Mouse (Mus musculus) liver, embryonic 14.5 days (tissue): ENCODE data around the gene Cdk12. TPM values are rescaled to one million over a fixed set of nuclear protein-coding genes. Genes with fewer than 3 reads are reported as not detected.

Experiments
- ATAC-seq: fragments of 200-750 bp; cut with Nextera tagmentation; 2 replicates; pipeline ENCODE4 v1.8.0; 2017; ENCODE audit warnings: moderate number of reproducible peaks, mild to moderate bottlenecking, moderate library complexity; ENCODE audit not compliant: insufficient read depth
- DNase-seq, 3 experiments: peaks; one replicate each; pipeline ENCODE4 v3.0.0-alpha.2; 2012 to 2013; ENCODE audit warnings: low read depth in 3 of 3, low spot score in 3 of 3
- H3K27ac ChIP-seq: fragments of 300-500 bp; sonication (generic); 2 replicates; pipeline ENCODE4 v1.5.1; 2014; ENCODE audit warnings: moderate library complexity, mild to moderate bottlenecking, control low read depth, inconsistent platforms
- H3K27me3 ChIP-seq: fragments of 300-500 bp; sonication (generic); 2 replicates; pipeline ENCODE4 v1.6.1; 2014; ENCODE audit warnings: mild to moderate bottlenecking, low read length, moderate library complexity; ENCODE audit not compliant: control insufficient read depth, insufficient read depth
- H3K36me3 ChIP-seq: fragments of 300-500 bp; sonication (generic); replicated peaks from 2 replicates; pipeline ENCODE4 v1.6.1; 2014; ENCODE audit warnings: low read depth; ENCODE audit not compliant: control insufficient read depth, insufficient read depth
- H3K4me1 ChIP-seq, 2 experiments: fragments of 200-500 bp in 1 of 2; fragments of 300-500 bp in 1 of 2; sonication (generic) in 1 of 2; replicated peaks; 2 replicates each; pipeline ENCODE4 v1.6.1; 2012 to 2014; ENCODE audit warnings: antibody characterized with exemption in 1 of 2, inconsistent platforms in 1 of 2, low read length in 1 of 2; ENCODE audit not compliant: control insufficient read depth in 2 of 2, insufficient read depth in 2 of 2
- H3K4me2 ChIP-seq: fragments of 300-500 bp; sonication (generic); 2 replicates; pipeline ENCODE4 v1.6.1; 2014; ENCODE audit warnings: low read depth, mild to moderate bottlenecking, control low read depth, moderate library complexity
- H3K4me3 ChIP-seq, 2 experiments: fragments of 200-500 bp in 1 of 2; fragments of 300-500 bp in 1 of 2; sonication (generic) in 1 of 2; 2 replicates each; pipeline ENCODE4 v1.5.1; 2012 to 2014; ENCODE audit warnings: low read depth in 2 of 2, low read length in 2 of 2, mild to moderate bottlenecking in 2 of 2, control low read depth in 1 of 2, inconsistent platforms in 1 of 2, moderate library complexity in 1 of 2; ENCODE audit not compliant: insufficient read depth in 1 of 2
- H3K9ac ChIP-seq: fragments of 300-500 bp; sonication (generic); replicated peaks from 2 replicates; pipeline ENCODE4 v1.6.1; 2014; ENCODE audit warnings: mild to moderate bottlenecking, control low read depth, moderate library complexity
- H3K9me3 ChIP-seq: fragments of 300-500 bp; sonication (generic); 2 replicates; pipeline ENCODE4 v1.6.1; 2016; ENCODE audit warnings: low read length, mixed read lengths; ENCODE audit not compliant: control insufficient read depth
- CTCF ChIP-seq: IDR thresholded peaks from 2 replicates; pipeline ENCODE4 v1.5.1; 2016; ENCODE audit warnings: antibody characterized with exemption, low read depth, control low read depth
- EP300 ChIP-seq: IDR thresholded peaks from 2 replicates; pipeline ENCODE4 v1.6.1; 2016; ENCODE audit warnings: antibody characterized with exemption, low read depth
- WGBS: fragments of 180-500 bp; shearing (Covaris S2); extraction: QIAGEN DNeasy Blood & Tissue Kit; methylation state at CpG from one replicate; pipeline ENCODE4 v1.1.7; 2014; ENCODE audit not compliant: insufficient replicate concordance; 5-methylcytosine and 5-hydroxymethylcytosine counted together
- polyA plus RNA-seq, 2 experiments: library from polyadenylated mRNA; depleted of rRNA in 1 of 2; stranded (reverse) in 1 of 2; unstranded in 1 of 2; fragments of >200 nt; fragmentation: Nextera tagmentation in 1 of 2; extraction: Ambion mirVana in 1 of 2; gene quantifications; 2 replicates each; pipeline versions ENCODE4 v1.2.1 to v1.2.3; 2012 to 2014

Cdk12 gene
- polyA plus RNA-seq, 2 experiments = 4.7 to 9.8 TPM

DNA sequence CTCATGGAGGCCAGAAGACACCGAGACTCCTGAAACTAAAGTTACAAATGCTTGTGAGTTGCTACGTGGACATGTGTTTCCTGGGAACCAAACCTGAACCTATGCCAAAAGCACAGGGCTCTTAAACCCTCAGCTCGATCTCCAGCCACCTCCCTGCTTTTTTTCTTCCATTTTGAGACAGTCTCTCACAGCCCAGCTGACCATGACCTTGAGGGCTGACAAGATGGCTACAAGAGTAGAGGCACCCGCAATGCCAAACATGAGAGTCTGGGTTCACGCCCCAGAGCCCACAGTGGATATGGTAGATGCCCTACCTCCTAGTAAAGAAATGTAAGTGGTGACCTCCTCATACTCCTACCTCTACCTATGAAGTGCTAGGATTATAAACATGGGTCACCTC is 12.0 kb upstream of the Cdk12 start:
- no peak overlapping the region for H3K4me3 ChIP-seq
- no peaks in the 10 kb centered on the region for H3K9me3 ChIP-seq
- H3K9ac ChIP-seq = no peak overlapping the region
- TF ChIP-seq EP300 (no peak), CTCF (no peak)
- WGBS = 78% methylated on average over 5 of the region's 5 CpGs
- no peak overlapping the region for H3K4me2 ChIP-seq
- H3K27ac ChIP-seq = no peak overlapping the region
- peaks cover 9 to 12% of the 10 kb centered on the region in 2 experiments for H3K4me1 ChIP-seq
- peaks cover 13% of the 10 kb centered on the region for H3K36me3 ChIP-seq
- DNase-seq (no peak), ATAC-seq (no peak)
- no peaks in the 10 kb centered on the region for H3K27me3 ChIP-seq

- Histone ChIP-seq H3K4me3 (peak within 1 kb of the TSS; percentile 74 to 89), H3K36me3 (peaks cover 7% of the 10 kb centered on the region), H3K27me3 (no peaks in the 10 kb centered on the region), H3K4me1 (peaks cover 9 to 12% of the 10 kb centered on the region in 2 experiments), H3K27ac (peak within 1 kb of the TSS; percentile 71), H3K9me3 (no peaks in the 10 kb centered on the region), H3K9ac (peak within 1 kb of the TSS; percentile 65), H3K4me2 (peak within 1 kb of the TSS; percentile 94)
- ATAC-seq (peak; percentile 98), DNase-seq (peak; percentile 97 to 98 (median 97))
- under 1% methylated on average over 53 of the region's 53 CpGs for WGBS
- peak; percentile 45 for TF ChIP-seq EP300
- TF ChIP-seq CTCF = no peak
Measured at GRCm38 (mm10) chr11:98192901-98193805, 9.7 kb upstream of the Cdk12 start, which contains the start of gene Med1. TSS of gene Med1 (minus strand) at chr11:98193293.

DNA sequence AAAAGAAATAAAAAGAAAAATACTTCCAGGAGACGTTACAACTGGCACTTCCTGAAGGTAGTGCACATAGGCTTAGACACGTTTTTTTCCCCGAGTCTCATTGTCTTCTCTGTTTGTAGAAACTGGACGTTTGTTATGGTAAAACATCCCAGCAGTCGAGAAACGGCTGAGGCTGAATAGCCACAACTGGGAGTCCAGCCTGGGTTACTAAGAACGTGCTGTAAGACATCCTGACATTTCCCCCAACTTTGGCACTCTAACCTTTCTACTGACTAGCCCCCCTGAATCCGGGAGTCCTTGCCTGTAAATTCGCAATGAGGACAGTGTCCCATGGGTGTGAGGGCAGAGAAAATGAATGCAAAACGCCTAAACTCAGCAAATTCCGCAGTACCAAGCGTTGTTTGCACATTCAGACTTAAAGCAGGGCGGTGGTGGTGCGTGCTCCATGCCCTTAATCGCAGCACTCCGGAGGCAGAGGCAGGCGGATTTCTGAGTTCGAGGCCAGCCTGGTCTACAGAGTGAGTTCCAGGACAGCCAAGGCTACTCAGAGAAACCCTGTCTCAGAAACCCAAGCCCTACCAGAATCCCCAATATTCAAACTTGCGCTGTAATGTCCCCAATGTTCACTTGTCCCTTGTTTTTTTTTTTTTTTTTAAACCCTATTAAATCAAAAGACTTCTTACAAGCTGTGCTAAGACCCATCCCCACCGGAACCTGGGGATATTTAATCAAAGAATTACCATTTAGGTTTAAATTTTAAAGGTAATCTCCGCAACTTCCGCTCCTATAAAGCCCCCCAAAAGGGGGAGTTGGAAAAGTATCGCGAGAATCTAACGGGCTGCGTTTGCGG is 843 bp upstream of the Cdk12 start:
- Histone ChIP-seq H3K9ac (peak overlapping the region; percentile 97), H3K9me3 (no peaks in the 10 kb centered on the region), H3K36me3 (no peaks in the 10 kb centered on the region), H3K4me1 (peaks cover 3 to 7% of the 10 kb centered on the region in 2 experiments), H3K27ac (peak overlapping the region; percentile 90), H3K27me3 (no peaks in the 10 kb centered on the region), H3K4me2 (peak overlapping the region; percentile 71), H3K4me3 (peak overlapping the region; percentile 79 to 88)
- peak; percentile 20; the same call in 1 of the 2 replicates for ATAC-seq
- TF ChIP-seq CTCF (no peak), EP300 (no peak)
- 1% methylated on average over 27 of the region's 27 CpGs for WGBS
- DNase-seq = no peak

GRCm38 (mm10) chr11:98203351-98203911 is 572 bp downstream of the Cdk12 start:
- no peak; the same call in 1 of the 2 replicates for ATAC-seq

More at GRCm38 (mm10) chr11:98203351-98203911, 572 bp downstream of the Cdk12 start:
- under 1% methylated on average over 37 of the region's 37 CpGs for WGBS
- H3K27ac ChIP-seq = peak overlapping the region; percentile 90
- peak overlapping the region; percentile 97 for H3K9ac ChIP-seq
- peak overlapping the region; percentile 71 for H3K4me2 ChIP-seq
- H3K36me3 ChIP-seq = peaks cover 7% of the 10 kb centered on the region
- peaks cover 3 to 7% of the 10 kb centered on the region in 2 experiments for H3K4me1 ChIP-seq
- no peak for DNase-seq
- no peaks in the 10 kb centered on the region for H3K27me3 ChIP-seq
- TF ChIP-seq CTCF (no peak), EP300 (no peak)
- H3K4me3 ChIP-seq = peak overlapping the region; percentile 79 to 88
- no peaks in the 10 kb centered on the region for H3K9me3 ChIP-seq
